Mouse (Mus musculus) heart, embryonic 12.5 days (tissue): ENCODE measurements around the gene Tamm41. TPM values are rescaled to one million over a fixed set of nuclear protein-coding genes. Genes with fewer than 3 reads are reported as not detected.
A peak's percentile ranks its signal among the peaks of the same experiment; 100 is the strongest.

Experiments
- ATAC-seq: fragments of 200-750 bp; cut with Nextera tagmentation; 2 replicates; pipeline ENCODE4 v1.8.0; 2017; ENCODE audit warnings: moderate TSS enrichment, moderate library complexity; ENCODE audit not compliant: insufficient number of reproducible peaks, low FRiP score
- H3K27ac ChIP-seq: fragments of 300-500 bp; sonication (generic); 2 replicates; pipeline ENCODE4 v1.5.1; 2016; ENCODE audit warnings: mild to moderate bottlenecking, moderate library complexity; ENCODE audit not compliant: poor library complexity, severe bottlenecking
- H3K27me3 ChIP-seq: fragments of 300-500 bp; sonication (generic); replicated peaks from 2 replicates; pipeline ENCODE4 v1.6.1; 2016; ENCODE audit warnings: mild to moderate bottlenecking, moderate library complexity
- H3K36me3 ChIP-seq: fragments of 300-500 bp; sonication (generic); 2 replicates; pipeline ENCODE4 v1.6.1; 2016; ENCODE audit warnings: mild to moderate bottlenecking, moderate library complexity
- H3K4me1 ChIP-seq: fragments of 300-500 bp; sonication (generic); replicated peaks from 2 replicates; pipeline ENCODE4 v1.6.1; 2016; ENCODE audit warnings: mild to moderate bottlenecking
- H3K4me2 ChIP-seq: fragments of 300-500 bp; sonication (generic); 2 replicates; pipeline ENCODE4 v1.6.1; 2016; ENCODE audit warnings: mild to moderate bottlenecking, moderate library complexity
- H3K4me3 ChIP-seq: fragments of 300-500 bp; sonication (generic); 2 replicates; pipeline ENCODE4 v1.5.1; 2016; ENCODE audit warnings: mild to moderate bottlenecking
- H3K9ac ChIP-seq: fragments of 300-500 bp; sonication (generic); 2 replicates; pipeline ENCODE4 v1.6.1; 2016; ENCODE audit warnings: mild to moderate bottlenecking, moderate library complexity
- H3K9me3 ChIP-seq: fragments of 300-500 bp; sonication (generic); replicated peaks from 2 replicates; pipeline ENCODE4 v1.6.1; 2016; ENCODE audit warnings: mild to moderate bottlenecking, moderate library complexity
- WGBS: fragments of 180-500 bp; shearing (Covaris S2); methylation state at CpG from one replicate; pipeline ENCODE4 v1.1.7; 2016; 5-methylcytosine and 5-hydroxymethylcytosine counted together
- polyA plus RNA-seq: library from polyadenylated mRNA; unstranded; fragments of >200 nt; fragmentation: Nextera tagmentation; extraction: Ambion mirVana; gene quantifications from 2 replicates; pipeline ENCODE4 v1.2.1, GENCODE M21; 2016

The Tamm41 gene
- polyA plus RNA-seq, 1 experiment from 2014 or later, result 37.7 TPM

- Histone ChIP-seq H3K27me3 (peaks cover 15% of the 10 kb centered on the region), H3K9ac (no peak overlapping the region), H3K4me2 (no peak overlapping the region), H3K4me3 (no peak overlapping the region), H3K27ac (no peak overlapping the region), H3K9me3 (no peaks in the 10 kb centered on the region), H3K4me1 (0 out of 2 replicates have a peak, but pooled peaks cover 2% of the 10 kb centered on the region), H3K36me3 (no peaks in the 10 kb centered on the region)
- no peak for ATAC-seq
- WGBS, result 48% methylated on average over 6 of the region's 6 CpGs
Observed at GRCm38 (mm10) chr6:115051586-115052197, 14.0 kb upstream of the Tamm41 start.

DNA sequence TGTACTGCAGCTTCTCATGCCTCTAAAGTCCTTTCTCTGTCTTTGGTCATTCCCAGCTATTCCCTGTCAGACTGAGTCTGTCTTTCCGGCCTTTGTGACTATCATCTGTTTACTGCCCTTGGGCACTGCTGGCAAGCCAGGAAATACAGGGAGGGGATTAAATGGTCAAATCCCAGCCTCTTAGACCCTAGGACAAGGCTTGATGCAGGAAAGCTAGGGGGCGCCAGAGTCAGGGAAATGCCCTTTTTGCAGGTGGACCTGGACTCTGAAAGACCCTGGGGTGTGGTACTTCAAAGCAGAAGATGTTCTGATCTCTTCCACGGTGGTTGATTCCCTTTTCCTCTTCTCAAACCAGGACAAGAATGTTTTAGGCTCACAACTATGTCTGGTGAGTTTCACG lies 11.3 kb upstream of the Tamm41 start:
- Histone ChIP-seq H3K9me3 (no peaks in the 10 kb centered on the region), H3K4me3 (no peak overlapping the region), H3K27me3 (peaks cover 15% of the 10 kb centered on the region), H3K9ac (no peak overlapping the region), H3K27ac (no peak overlapping the region), H3K4me1 (no peaks in the 10 kb centered on the region), H3K4me2 (no peak overlapping the region), H3K36me3 (no peaks in the 10 kb centered on the region)
- no peak for ATAC-seq
- WGBS, result 23% methylated on average over 4 of the region's 4 CpGs

- Histone ChIP-seq H3K9ac (no peak overlapping the region), H3K4me2 (no peak overlapping the region), H3K9me3 (no peaks in the 10 kb centered on the region), H3K4me3 (no peak overlapping the region), H3K36me3 (no peaks in the 10 kb centered on the region), H3K27me3 (peaks cover 15% of the 10 kb centered on the region), H3K4me1 (no peaks in the 10 kb centered on the region), H3K27ac (no peak overlapping the region)
- no peak for ATAC-seq
- 45% methylated on average over 2 of the region's 2 CpGs for WGBS
Observed at GRCm38 (mm10) chr6:115047816-115048215, 10.1 kb upstream of the Tamm41 start.

GRCm38 (mm10) chr6:115046064-115046463 lies 8.4 kb upstream of the Tamm41 start:
- H3K4me3 ChIP-seq, result no peak overlapping the region
- H3K4me1 ChIP-seq, result 0 out of 2 replicates have a peak, but pooled peaks cover 5% of the 10 kb centered on the region
- no peak overlapping the region for H3K9ac ChIP-seq
- WGBS, result 67% methylated on average over 1 of the region's 1 CpGs
- peaks cover 6% of the 10 kb centered on the region for H3K27me3 ChIP-seq
- H3K9me3 ChIP-seq, result no peaks in the 10 kb centered on the region; the same call in 1 of the 2 replicates
- H3K36me3 ChIP-seq, result no peaks in the 10 kb centered on the region
- H3K27ac ChIP-seq, result no peak overlapping the region
- no peak overlapping the region for H3K4me2 ChIP-seq
- ATAC-seq, result no peak

DNA sequence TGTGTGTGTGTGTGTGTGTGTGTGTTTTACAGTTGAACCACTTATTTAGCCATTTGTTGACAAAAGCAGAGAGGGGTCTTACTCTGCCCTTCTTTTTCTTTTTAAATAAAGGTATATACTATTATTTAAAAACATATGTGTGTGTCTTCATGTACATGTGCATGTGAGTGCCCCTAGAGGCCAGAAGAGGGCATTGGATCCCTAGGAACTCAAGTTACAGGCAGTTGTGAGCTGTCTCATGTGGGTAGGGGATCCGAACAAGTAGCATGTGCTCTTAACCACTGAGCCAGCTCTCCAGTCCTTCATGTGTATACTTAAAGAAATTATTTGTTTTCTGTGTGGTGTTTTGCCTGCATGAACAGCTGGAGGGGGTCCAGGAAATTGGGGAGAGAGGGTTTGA lies 7.0 kb upstream of the Tamm41 start:
- ATAC-seq, result no peak
- Histone ChIP-seq H3K9me3 (peaks cover 4% of the 10 kb centered on the region; the same call in 1 of the 2 replicates), H3K4me3 (no peak overlapping the region), H3K36me3 (no peaks in the 10 kb centered on the region), H3K27me3 (peaks cover 4% of the 10 kb centered on the region; the same call in 1 of the 2 replicates), H3K4me1 (0 out of 2 replicates have a peak, but pooled peaks cover 5% of the 10 kb centered on the region), H3K27ac (no peak overlapping the region), H3K4me2 (no peak overlapping the region), H3K9ac (no peak overlapping the region)
- 68% methylated on average over 1 of the region's 1 CpGs for WGBS

GRCm38 (mm10) chr6:115043657-115044500 lies 6.2 kb upstream of the Tamm41 start:
- Histone ChIP-seq H3K4me3 (no peak overlapping the region), H3K27me3 (peaks cover 4% of the 10 kb centered on the region; the same call in 1 of the 2 replicates), H3K27ac (no peak overlapping the region), H3K36me3 (no peaks in the 10 kb centered on the region), H3K9me3 (peaks cover 4% of the 10 kb centered on the region; the same call in 1 of the 2 replicates), H3K9ac (no peak overlapping the region), H3K4me1 (0 out of 2 replicates have a peak, but pooled peaks cover 5% of the 10 kb centered on the region), H3K4me2 (no peak overlapping the region)
- 69% methylated on average over 14 of the region's 14 CpGs for WGBS
- ATAC-seq, result no peak

DNA sequence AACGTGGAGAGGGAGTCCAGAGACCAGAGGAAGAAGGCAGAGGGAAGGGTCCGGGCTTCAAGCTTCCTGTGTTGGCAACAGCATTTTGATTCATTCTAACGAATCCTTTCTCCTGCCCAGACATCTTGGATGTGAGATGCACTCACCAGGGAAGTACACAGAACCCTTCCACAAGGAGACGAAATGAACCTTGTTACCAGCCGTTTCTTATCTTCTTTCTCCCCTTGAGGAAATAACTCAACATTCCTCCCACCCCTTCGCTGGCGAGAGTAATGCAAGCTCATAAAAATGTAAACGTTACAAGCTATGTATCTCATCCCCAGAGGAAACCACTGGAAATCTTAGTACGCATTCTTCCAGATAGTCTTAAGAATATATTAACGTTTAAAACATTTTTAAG lies 4.9 kb upstream of the Tamm41 start:
- Histone ChIP-seq H3K4me1 (0 out of 2 replicates have a peak, but pooled peaks cover 5% of the 10 kb centered on the region), H3K4me3 (no peak overlapping the region), H3K4me2 (no peak overlapping the region), H3K36me3 (no peaks in the 10 kb centered on the region), H3K27ac (no peak overlapping the region), H3K9me3 (peaks cover 4% of the 10 kb centered on the region; the same call in 1 of the 2 replicates), H3K9ac (no peak overlapping the region), H3K27me3 (no peaks in the 10 kb centered on the region)
- no peak for ATAC-seq
- 26% methylated on average over 10 of the region's 10 CpGs for WGBS

DNA sequence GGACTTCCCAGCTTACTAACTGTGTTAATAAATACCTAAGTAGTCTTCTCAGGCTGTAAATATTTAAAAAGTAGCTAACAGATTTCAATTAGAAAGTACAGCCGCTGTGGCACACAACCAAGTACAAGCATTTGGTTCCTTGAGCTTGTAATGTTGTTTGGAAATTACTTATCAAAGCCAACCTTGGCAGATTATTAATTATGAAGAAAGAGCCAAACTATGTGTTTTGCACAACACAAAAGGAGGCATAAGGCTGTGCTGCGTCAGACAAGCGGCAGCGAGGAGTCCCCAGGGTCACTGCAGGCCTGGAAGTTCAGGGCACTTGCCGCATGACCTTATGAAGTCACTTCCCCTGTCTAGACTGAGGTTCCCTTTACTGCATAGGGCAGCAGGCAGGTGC lies 4.2 kb downstream of the Tamm41 start:
- H3K4me1 ChIP-seq, result peaks cover 10% of the 10 kb centered on the region
- H3K4me3 ChIP-seq, result no peak overlapping the region
- no peak overlapping the region for H3K27ac ChIP-seq
- peaks cover 52% of the 10 kb centered on the region for H3K36me3 ChIP-seq
- H3K27me3 ChIP-seq, result no peaks in the 10 kb centered on the region
- ATAC-seq, result no peak
- H3K9me3 ChIP-seq, result no peaks in the 10 kb centered on the region
- no peak overlapping the region for H3K9ac ChIP-seq
- 92% methylated on average over 5 of the region's 5 CpGs for WGBS
- H3K4me2 ChIP-seq, result no peak overlapping the region

- H3K27ac ChIP-seq, result no peak overlapping the region
- H3K4me3 ChIP-seq, result no peak overlapping the region
- no peak overlapping the region for H3K9ac ChIP-seq
- peaks cover 55% of the 10 kb centered on the region for H3K36me3 ChIP-seq
- ATAC-seq, result no peak
- no peaks in the 10 kb centered on the region for H3K27me3 ChIP-seq
- H3K4me2 ChIP-seq, result no peak overlapping the region
- H3K4me1 ChIP-seq, result no peaks in the 10 kb centered on the region
- H3K9me3 ChIP-seq, result no peaks in the 10 kb centered on the region
- 89% methylated on average over 2 of the region's 2 CpGs for WGBS
Observed at GRCm38 (mm10) chr6:115030098-115030497, 7.6 kb downstream of the Tamm41 start.

GRCm38 (mm10) chr6:115029248-115029647 lies 8.4 kb downstream of the Tamm41 start:
- Histone ChIP-seq H3K4me3 (no peak overlapping the region), H3K4me1 (no peaks in the 10 kb centered on the region), H3K27me3 (no peaks in the 10 kb centered on the region), H3K4me2 (no peak overlapping the region), H3K9ac (no peak overlapping the region), H3K36me3 (peaks cover 57% of the 10 kb centered on the region), H3K27ac (no peak overlapping the region), H3K9me3 (no peaks in the 10 kb centered on the region)
- ATAC-seq, result no peak
- WGBS, result 63% methylated on average over 2 of the region's 2 CpGs

DNA sequence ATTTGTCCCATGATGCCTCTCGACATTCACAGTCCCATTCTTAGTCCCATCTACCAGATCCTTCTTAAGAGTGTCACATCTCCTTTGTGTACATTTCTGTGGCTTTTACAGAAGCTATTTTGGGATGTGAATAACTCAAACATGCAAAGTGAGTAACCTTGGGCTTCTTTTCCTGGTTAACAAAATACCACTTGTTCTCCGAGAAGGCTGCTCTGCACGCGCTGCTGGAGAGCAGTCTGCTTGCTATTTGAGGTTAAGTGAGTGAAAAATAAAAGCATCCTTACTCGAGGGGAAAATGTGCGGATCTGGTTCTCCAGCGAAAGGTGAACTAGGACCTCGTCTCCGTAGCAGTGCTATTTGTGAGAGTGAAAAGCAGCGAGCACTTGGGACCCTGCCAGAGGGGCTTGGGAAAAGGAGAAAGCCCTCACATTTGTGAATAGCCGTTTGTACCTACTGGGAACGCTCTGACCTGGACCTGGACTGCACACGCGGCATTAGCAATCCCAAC lies 10.1 kb downstream of the Tamm41 start:
- 88% methylated on average over 14 of the region's 14 CpGs for WGBS
- Histone ChIP-seq H3K9me3 (no peaks in the 10 kb centered on the region), H3K27me3 (no peaks in the 10 kb centered on the region), H3K4me1 (no peaks in the 10 kb centered on the region), H3K36me3 (peaks cover 51% of the 10 kb centered on the region), H3K27ac (no peak overlapping the region), H3K9ac (0 out of 2 replicates have a peak overlapping the region, but pooled peaks have one; percentile 16), H3K4me3 (no peak overlapping the region), H3K4me2 (no peak overlapping the region)
- no peak for ATAC-seq
